Mouse (Mus musculus): ENCODE results near the gene Pigw.
A peak's percentile ranks its signal among the peaks of the same experiment; 100 is the strongest.
"Not testable (repeated sequence)": the region's sequence is repeated elsewhere in the genome, so short reads cannot be mapped to it uniquely, and the experiment has no call there.

The Pigw gene

GRCm38 (mm10) chr11:84855285-84855684, 24.8 kb downstream of the Pigw start:
- Histone ChIP-seq H3K9me3 (ENCODE audit: low read length) (no peaks in the 10 kb centered on the region), H3K4me1 (replicated peaks; ENCODE audit: low read depth, low read length) (no peaks in the 10 kb centered on the region), H3K36me3 (ENCODE audit: insufficient read depth, low read length) (peaks cover 76% of the 10 kb centered on the region), H3K4me3 (replicated peaks; ENCODE audit: low read length) (no peak overlapping the region), H3K27me3 (ENCODE audit: insufficient read depth, low read length) (no peaks in the 10 kb centered on the region)
- TF ChIP-seq POU5F1 (IDR thresholded peaks at IDR 0.05; ENCODE audit: borderline replicate concordance, low read length) (no peak), NANOG (IDR thresholded peaks at IDR 0.05; ENCODE audit: borderline replicate concordance, low read length) (no peak), CTCF (conservative IDR thresholded peaks at IDR 0.05; ENCODE audit: low read length) (no peak)

DNA sequence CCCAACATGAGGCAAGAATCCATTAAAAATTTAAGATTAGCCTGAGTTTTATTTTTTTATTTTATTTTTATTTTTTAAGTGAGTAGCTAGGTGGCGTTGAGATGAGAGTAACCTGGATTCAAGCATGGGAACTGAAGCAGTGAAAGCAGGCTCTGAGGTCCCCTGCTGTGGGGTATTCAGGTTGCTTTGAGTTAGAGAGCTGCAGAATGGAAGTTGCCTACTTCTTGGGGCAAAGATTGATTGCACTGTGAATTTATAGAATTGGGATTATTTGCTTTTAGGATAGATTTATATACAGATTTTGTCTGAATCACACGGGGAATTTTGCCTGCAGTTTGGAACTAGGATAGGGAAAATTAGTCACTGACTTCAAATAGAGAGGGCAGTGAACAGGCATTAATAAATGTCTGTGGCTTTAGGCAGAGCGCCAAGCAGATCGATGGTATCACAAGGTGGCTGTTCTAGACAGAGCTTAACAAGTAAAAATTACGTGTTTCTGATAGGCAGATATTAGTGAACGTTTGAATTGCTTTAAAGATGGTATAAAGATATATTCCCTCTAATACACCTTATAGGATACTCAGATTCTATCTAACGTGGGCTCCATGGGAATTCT, 32.5 kb downstream of the Pigw start:
- H3K27me3 ChIP-seq (ENCODE audit: insufficient read depth, low read length), result no peaks in the 10 kb centered on the region
- peaks cover 59% of the 10 kb centered on the region for H3K4me1 ChIP-seq (replicated peaks; ENCODE audit: low read depth, low read length)
- TF ChIP-seq POU5F1 (IDR thresholded peaks at IDR 0.05; ENCODE audit: borderline replicate concordance, low read length) (no peak), NANOG (IDR thresholded peaks at IDR 0.05; ENCODE audit: borderline replicate concordance, low read length) (peak; percentile 48; the same call in 1 of the 2 replicates)
- H3K4me3 ChIP-seq (replicated peaks; ENCODE audit: low read length), result peak overlapping the region; percentile 43
- H3K9me3 ChIP-seq (ENCODE audit: low read length), result no peaks in the 10 kb centered on the region
- peaks cover 38% of the 10 kb centered on the region for H3K36me3 ChIP-seq (ENCODE audit: insufficient read depth, low read length)

DNA sequence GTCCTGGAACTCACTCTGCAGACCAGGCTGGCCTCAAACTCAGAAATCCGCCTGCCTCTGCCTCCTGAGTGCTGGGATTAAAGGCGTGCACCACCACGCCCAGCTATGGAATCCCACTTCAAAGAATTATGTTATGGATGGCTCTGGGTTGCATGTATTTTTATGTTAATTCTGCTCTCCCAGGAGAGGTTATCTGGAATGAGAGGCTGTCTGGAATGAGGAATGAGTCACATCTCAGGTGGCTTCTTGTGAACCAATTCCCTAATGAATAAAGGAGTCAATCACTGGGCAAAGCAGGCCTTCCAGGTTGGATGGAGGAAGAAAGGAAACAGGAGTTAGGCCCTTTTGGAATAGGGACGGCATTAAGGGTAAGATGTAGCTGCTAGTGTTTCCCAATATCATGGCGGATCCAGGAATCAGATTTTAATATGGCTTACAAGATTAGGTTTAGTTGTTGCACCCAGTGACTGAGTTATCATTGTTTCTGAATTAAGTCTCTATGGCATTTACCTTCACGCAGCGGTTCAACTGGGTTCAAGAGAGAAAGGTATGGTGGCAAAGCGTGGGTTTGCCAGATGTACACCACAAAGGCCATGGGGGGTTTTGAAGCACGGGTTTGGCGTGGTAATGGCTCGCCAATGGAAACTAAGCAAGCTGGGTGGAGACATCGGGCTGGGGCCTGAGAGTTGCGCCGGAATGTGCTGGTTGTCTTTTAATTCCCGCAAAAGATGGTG, 33.2 kb downstream of the Pigw start:
- Histone ChIP-seq H3K4me1 (replicated peaks; ENCODE audit: low read depth, low read length) (peaks cover 63% of the 10 kb centered on the region), H3K9me3 (ENCODE audit: low read length) (no peaks in the 10 kb centered on the region), H3K36me3 (ENCODE audit: insufficient read depth, low read length) (peaks cover 32% of the 10 kb centered on the region), H3K4me3 (replicated peaks; ENCODE audit: low read length) (peak overlapping the region; percentile 43), H3K27me3 (ENCODE audit: insufficient read depth, low read length) (no peaks in the 10 kb centered on the region)
- no peak for TF ChIP-seq CTCF (conservative IDR thresholded peaks at IDR 0.05; ENCODE audit: low read length)
- peak; percentile 24; the same call in 1 of the 2 replicates for TF ChIP-seq NANOG (IDR thresholded peaks at IDR 0.05; ENCODE audit: borderline replicate concordance, low read length)
- TF ChIP-seq POU5F1 (IDR thresholded peaks at IDR 0.05; ENCODE audit: borderline replicate concordance, low read length), result no peak

GRCm38 (mm10) chr11:84839330-84839729, 40.8 kb downstream of the Pigw start:
- peaks cover 69% of the 10 kb centered on the region for H3K36me3 ChIP-seq (ENCODE audit: insufficient read depth, low read length)
- peaks cover 21% of the 10 kb centered on the region for H3K4me1 ChIP-seq (replicated peaks; ENCODE audit: low read depth, low read length)
- no peak for TF ChIP-seq NANOG (IDR thresholded peaks at IDR 0.05; ENCODE audit: borderline replicate concordance, low read length)
- peak; percentile 19 for TF ChIP-seq CTCF (conservative IDR thresholded peaks at IDR 0.05; ENCODE audit: low read length)
- no peak overlapping the region for H3K4me3 ChIP-seq (replicated peaks; ENCODE audit: low read length)
- H3K9me3 ChIP-seq (ENCODE audit: low read length), result no peaks in the 10 kb centered on the region
- no peaks in the 10 kb centered on the region for H3K27me3 ChIP-seq (ENCODE audit: insufficient read depth, low read length)

DNA sequence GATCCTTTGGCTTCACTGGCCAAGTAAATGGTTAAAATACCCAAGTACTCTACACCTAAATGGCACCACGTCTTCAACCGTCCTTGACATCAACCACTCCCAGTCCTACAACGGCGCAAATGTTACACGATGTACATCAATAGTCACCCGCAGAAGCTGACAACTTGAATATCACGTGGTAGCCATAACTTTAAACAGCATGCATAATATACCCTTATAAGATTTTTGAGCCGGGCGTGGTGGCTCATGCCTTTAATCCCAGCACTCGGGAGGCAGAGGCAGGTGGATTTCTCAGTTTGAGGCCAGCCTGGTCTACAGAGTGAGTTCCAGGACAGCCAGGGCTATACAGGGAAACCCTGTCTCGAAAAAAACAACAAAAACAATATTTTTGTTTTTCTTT, 50.6 kb downstream of the Pigw start:
- peaks cover 31% of the 10 kb centered on the region for H3K4me1 ChIP-seq (replicated peaks; ENCODE audit: low read depth, low read length)
- not testable (repeated sequence) for H3K27me3 ChIP-seq (ENCODE audit: insufficient read depth, low read length); H3K9me3 ChIP-seq (ENCODE audit: low read length)
- H3K4me3 ChIP-seq (replicated peaks; ENCODE audit: low read length), result peak overlapping the region; percentile 95
- H3K36me3 ChIP-seq (ENCODE audit: insufficient read depth, low read length), result peaks cover 42% of the 10 kb centered on the region

GRCm38 (mm10) chr11:84828516-84829399, 51.3 kb downstream of the Pigw start, which contains the start of gene Dhrs11:
Gene Dhrs11, minus strand, starts transcription at chr11:84828994.
- TF ChIP-seq CTCF (conservative IDR thresholded peaks at IDR 0.05; ENCODE audit: low read length) (no peak), POU5F1 (IDR thresholded peaks at IDR 0.05; ENCODE audit: borderline replicate concordance, low read length) (no peak), NANOG (IDR thresholded peaks at IDR 0.05; ENCODE audit: borderline replicate concordance, low read length) (no peak)
- peak within 1 kb of the TSS; percentile 95 for H3K4me3 ChIP-seq (replicated peaks; ENCODE audit: low read length)

GRCm38 (mm10) chr11:84827901-84828503, 52.1 kb downstream of the Pigw start:
- TF ChIP-seq NANOG (IDR thresholded peaks at IDR 0.05; ENCODE audit: borderline replicate concordance, low read length) (no peak), POU5F1 (IDR thresholded peaks at IDR 0.05; ENCODE audit: borderline replicate concordance, low read length) (no peak), CTCF (conservative IDR thresholded peaks at IDR 0.05; ENCODE audit: low read length) (no peak)
- Histone ChIP-seq H3K27me3 (ENCODE audit: insufficient read depth, low read length) (peaks cover 6% of the 10 kb centered on the region; the same call in 1 of the 2 replicates), H3K4me1 (replicated peaks; ENCODE audit: low read depth, low read length) (peaks cover 40% of the 10 kb centered on the region), H3K4me3 (replicated peaks; ENCODE audit: low read length) (peak overlapping the region; percentile 95), H3K9me3 (ENCODE audit: low read length) (no peaks in the 10 kb centered on the region), H3K36me3 (ENCODE audit: insufficient read depth, low read length) (peaks cover 32% of the 10 kb centered on the region)

More at GRCm38 (mm10) chr11:84828516-84829399, 51.3 kb downstream of the Pigw start, which contains the start of gene Dhrs11:
- Histone ChIP-seq H3K36me3 (ENCODE audit: insufficient read depth, low read length) (peaks cover 36% of the 10 kb centered on the region), H3K4me1 (replicated peaks; ENCODE audit: low read depth, low read length) (peaks cover 33% of the 10 kb centered on the region), H3K27me3 (ENCODE audit: insufficient read depth, low read length) (peaks cover 6% of the 10 kb centered on the region; the same call in 1 of the 2 replicates), H3K9me3 (ENCODE audit: low read length) (no peaks in the 10 kb centered on the region)

DNA sequence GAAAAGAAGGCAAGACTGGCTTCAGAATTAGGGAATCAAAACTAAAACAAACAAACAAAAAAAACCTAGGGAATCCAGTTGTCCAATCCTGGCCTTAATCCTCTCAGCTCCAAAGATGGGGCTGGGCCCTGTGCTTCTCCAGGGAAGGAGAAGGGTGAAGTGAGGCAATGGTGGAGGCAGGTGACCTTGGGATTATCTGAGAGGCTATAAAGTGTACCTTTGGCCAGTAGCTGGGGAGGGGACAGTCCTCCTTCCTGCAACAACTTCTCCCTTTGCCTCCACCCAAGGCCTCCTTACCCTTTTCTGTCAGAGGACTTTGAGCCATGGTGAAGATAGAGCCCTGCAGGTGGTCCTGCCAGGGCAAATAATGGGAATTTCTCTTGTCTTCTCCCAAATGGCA, 52.6 kb downstream of the Pigw start:
- no peak for TF ChIP-seq NANOG (IDR thresholded peaks at IDR 0.05; ENCODE audit: borderline replicate concordance, low read length)
- no peak for TF ChIP-seq CTCF (conservative IDR thresholded peaks at IDR 0.05; ENCODE audit: low read length)
- TF ChIP-seq POU5F1 (IDR thresholded peaks at IDR 0.05; ENCODE audit: borderline replicate concordance, low read length), result no peak
- peaks cover 31% of the 10 kb centered on the region for H3K36me3 ChIP-seq (ENCODE audit: insufficient read depth, low read length)

More for the DNA sequence above, 52.6 kb downstream of the Pigw start:
- Histone ChIP-seq H3K4me1 (replicated peaks; ENCODE audit: low read depth, low read length) (peaks cover 45% of the 10 kb centered on the region), H3K27me3 (ENCODE audit: insufficient read depth, low read length) (peaks cover 6% of the 10 kb centered on the region; the same call in 1 of the 2 replicates), H3K9me3 (ENCODE audit: low read length) (no peaks in the 10 kb centered on the region), H3K4me3 (replicated peaks; ENCODE audit: low read length) (no peak overlapping the region)
